14 mouse cellular contexts compared by ENCODE assay signal in genomic region chr17:26532476-26533045, GRCm38 (mm10). TPM values are rescaled to one million over a fixed set of nuclear protein-coding genes. Genes with fewer than 3 reads are reported as not detected.
DNase-seq lines count a peak whose midpoint lies in the region; ATAC-seq and TF ChIP-seq lines count a peak whose summit lies in the region.
"Had no signal": no experiment of that assay in that cellular context is flagged by ENCODE, and none has a peak within 500 bp of the region (broad histone marks: within the 10 kb centered on the region; RNA-seq: fewer than 3 reads in every experiment).

No protein-coding gene starts in this region.

- H3K9me3 ChIP-seq in hindbrain, postnatal 0 days (ENCODE audit: low read length) = no peaks in the 10 kb centered on the region
- H3K9me3 ChIP-seq in hindbrain, embryonic 12.5 days (replicated peaks) = no peaks in the 10 kb centered on the region
- H3K9me3 ChIP-seq: hindbrain, embryonic 13.5 days; midbrain, embryonic 15.5 days had no signal

- H3K27me3 ChIP-seq in hindbrain, postnatal 0 days (ENCODE audit: insufficient read depth, low read length) = no peaks in the 10 kb centered on the region
- no peaks in the 10 kb centered on the region for H3K27me3 ChIP-seq in hindbrain, embryonic 12.5 days
- H3K27me3 ChIP-seq: hindbrain, embryonic 13.5 days; midbrain, embryonic 15.5 days had no signal

- TF ChIP-seq CTCF in hindbrain, postnatal 0 days (IDR thresholded peaks at IDR 0.05; ENCODE audit: low read depth) = no peak

- H3K27ac ChIP-seq in hindbrain, postnatal 0 days = no peak overlapping the region
- H3K27ac ChIP-seq in hindbrain, embryonic 12.5 days = no peak overlapping the region
- H3K27ac ChIP-seq: hindbrain, embryonic 13.5 days; midbrain, embryonic 15.5 days had no signal

- no peak overlapping the region for H3K4me2 ChIP-seq in hindbrain, postnatal 0 days (ENCODE audit: low read depth, low read length)
- no peak overlapping the region for H3K4me2 ChIP-seq in hindbrain, embryonic 12.5 days (replicated peaks)
- H3K4me2 ChIP-seq: hindbrain, embryonic 13.5 days; midbrain, embryonic 15.5 days had no signal

- H3K4me1 ChIP-seq in hindbrain, postnatal 0 days (ENCODE audit: insufficient read depth, low read length) = no peaks in the 10 kb centered on the region
- H3K4me1 ChIP-seq in hindbrain, embryonic 12.5 days = peaks cover 4% of the 10 kb centered on the region; the same call in 1 of the 2 replicates
- H3K4me1 ChIP-seq: hindbrain, embryonic 13.5 days; midbrain, embryonic 15.5 days had no signal

- DNase-seq in hindbrain, postnatal 0 days (ENCODE audit: low spot score) = no peak
- DNase-seq in CD4-positive, CD25-positive, alpha-beta regulatory T cell, adult 2 months (ENCODE audit: low read depth, low spot score) = peak; percentile 64
- DNase-seq in frontal cortex, adult 2 months (ENCODE audit: extremely low spot score in 1 of 2, low spot score in 1 of 2) = no peak
- DNase-seq in adrenal gland, postnatal 36 days = no peak
- DNase-seq in ovary, postnatal 14 days (ENCODE audit: low spot score) = no peak
- DNase-seq: cerebellum, adult 9-11 months; kidney, postnatal 25 days; retina, postnatal 1 day; thymus, adult 18-20 months had no signal

- no peak overlapping the region for H3K9ac ChIP-seq in hindbrain, postnatal 0 days (replicated peaks; ENCODE audit: low read length)
- H3K9ac ChIP-seq in hindbrain, embryonic 12.5 days = no peak overlapping the region
- H3K9ac ChIP-seq: hindbrain, embryonic 13.5 days; midbrain, embryonic 15.5 days had no signal

- no peak overlapping the region for H3K4me3 ChIP-seq in hindbrain, postnatal 0 days (ENCODE audit: low read length)
- H3K4me3 ChIP-seq in hindbrain, embryonic 12.5 days = no peak overlapping the region
- H3K4me3 ChIP-seq: hindbrain, embryonic 13.5 days; midbrain, embryonic 15.5 days had no signal

- peak; percentile 69; the same call in 1 of the 2 replicates for ATAC-seq in hindbrain, postnatal 0 days
- ATAC-seq in hindbrain, embryonic 12.5 days (ENCODE audit: low FRiP score) = no peak
- peak; percentile 51 to 62; a peak in 3 of 4 replicates for ATAC-seq in hematopoietic stem cell, adult 5-6 weeks (replicated peaks in 1 of 2; ENCODE audit: insufficient read depth in 1 of 2, low FRiP score in 2 of 2, low TSS enrichment in 1 of 2, low read depth in 1 of 2, poor library complexity in 2 of 2, severe bottlenecking in 2 of 2)
- peak; percentile 45 for ATAC-seq in monocyte, adult 5-6 weeks (replicated peaks; ENCODE audit: insufficient number of reproducible peaks, low FRiP score, low TSS enrichment, poor library complexity, severe bottlenecking)
- ATAC-seq: midbrain, embryonic 15.5 days had no signal

- no peaks in the 10 kb centered on the region for H3K36me3 ChIP-seq in hindbrain, postnatal 0 days (ENCODE audit: insufficient read depth, low read length)
- no peaks in the 10 kb centered on the region for H3K36me3 ChIP-seq in hindbrain, embryonic 12.5 days
- H3K36me3 ChIP-seq: hindbrain, embryonic 13.5 days; midbrain, embryonic 15.5 days had no signal

- whole genome bisulfite sequencing in hindbrain, postnatal 0 days = 49% methylated on average over 4 of the region's 4 CpGs
- WGBS in hindbrain, embryonic 12.5 days = 66% methylated on average over 4 of the region's 4 CpGs

RNA-seq across cellular contexts. Expression of gene Ergic1, which starts 28.7 kb away (rescaled TPM):
- total RNA-seq in hindbrain, postnatal 0 days (2014; rRNA removed) = 235 and 250 TPM in 2 replicates
- 81.2 and 93.5 TPM in 2 replicates for polyA plus RNA-seq in hindbrain, postnatal 0 days (2015; fragmentation: Nextera tagmentation; extraction: Ambion mirVana)
- 85.3 and 90.3 TPM in 2 replicates for polyA plus RNA-seq in hindbrain, embryonic 12.5 days (2016; fragmentation: Nextera tagmentation; extraction: Ambion mirVana)
- 46.1 and 67.5 TPM in 2 replicates for total RNA-seq in hematopoietic stem cell, adult 5-6 weeks (2017)
- 16.0 to 20.2 TPM (median 17.6 TPM) in 3 replicates for total RNA-seq in monocyte, adult 5-6 weeks (2017)
- 123 and 134 TPM in 2 replicates for polyA plus RNA-seq in frontal cortex, adult 2 months (2012; rRNA removed)
- 100 to 1,000 TPM; 159 to 160 TPM for total RNA-seq in adrenal gland, postnatal 36 days (2021)

RNA-seq across cellular contexts. Expression of gene Dusp1, which starts 29.4 kb away (rescaled TPM):
- total RNA-seq in hindbrain, postnatal 0 days (2014; rRNA removed) = 50.5 and 51.4 TPM in 2 replicates
- polyA plus RNA-seq in hindbrain, postnatal 0 days (2015; fragmentation: Nextera tagmentation; extraction: Ambion mirVana) = 25.3 and 27.0 TPM in 2 replicates
- polyA plus RNA-seq in hindbrain, embryonic 12.5 days (2016; fragmentation: Nextera tagmentation; extraction: Ambion mirVana) = 33.0 and 38.5 TPM in 2 replicates
- 140 and 247 TPM in 2 replicates for total RNA-seq in hematopoietic stem cell, adult 5-6 weeks (2017)
- 146 to 413 TPM (median 198 TPM) in 3 replicates for total RNA-seq in monocyte, adult 5-6 weeks (2017)
- polyA plus RNA-seq in frontal cortex, adult 2 months (2012; rRNA removed) = 40.9 and 60.5 TPM in 2 replicates
- 10 to 100 TPM; 56.9 to 62.5 TPM for total RNA-seq in adrenal gland, postnatal 36 days (2021)
